Mouse (Mus musculus) c-Kit-negative CD71-positive TER-119-positive erythroid progenitor cells, embryonic 14.5 days (primary cell): Measurements from ENCODE around the gene Spem2.

ENCODE experiments used
- DNase-seq: peaks from one replicate; pipeline ENCODE4 v3.0.0-alpha.2; 2013; ENCODE audit warnings: low read depth, low spot score

The Spem2 gene

DNA sequence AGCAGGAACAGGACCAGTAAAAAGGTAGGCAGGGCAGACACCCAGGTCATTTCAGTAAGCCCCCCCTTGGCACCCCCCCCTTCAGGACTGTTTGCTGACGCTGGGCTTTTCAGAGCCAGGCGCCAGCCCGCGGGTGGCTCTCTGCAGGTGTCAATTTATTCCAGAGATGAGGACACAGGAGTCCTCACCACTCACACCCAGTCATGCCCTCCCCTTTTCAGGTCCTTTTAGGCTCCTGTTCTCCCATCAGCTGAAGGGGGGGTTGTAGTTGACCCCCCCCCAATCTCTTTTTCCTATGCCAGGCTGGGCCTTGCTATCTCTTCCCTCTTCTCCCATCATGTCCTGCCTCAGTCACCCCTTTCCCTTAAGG, 17.7 kb upstream of the Spem2 start:
- no peak for DNase-seq

DNA sequence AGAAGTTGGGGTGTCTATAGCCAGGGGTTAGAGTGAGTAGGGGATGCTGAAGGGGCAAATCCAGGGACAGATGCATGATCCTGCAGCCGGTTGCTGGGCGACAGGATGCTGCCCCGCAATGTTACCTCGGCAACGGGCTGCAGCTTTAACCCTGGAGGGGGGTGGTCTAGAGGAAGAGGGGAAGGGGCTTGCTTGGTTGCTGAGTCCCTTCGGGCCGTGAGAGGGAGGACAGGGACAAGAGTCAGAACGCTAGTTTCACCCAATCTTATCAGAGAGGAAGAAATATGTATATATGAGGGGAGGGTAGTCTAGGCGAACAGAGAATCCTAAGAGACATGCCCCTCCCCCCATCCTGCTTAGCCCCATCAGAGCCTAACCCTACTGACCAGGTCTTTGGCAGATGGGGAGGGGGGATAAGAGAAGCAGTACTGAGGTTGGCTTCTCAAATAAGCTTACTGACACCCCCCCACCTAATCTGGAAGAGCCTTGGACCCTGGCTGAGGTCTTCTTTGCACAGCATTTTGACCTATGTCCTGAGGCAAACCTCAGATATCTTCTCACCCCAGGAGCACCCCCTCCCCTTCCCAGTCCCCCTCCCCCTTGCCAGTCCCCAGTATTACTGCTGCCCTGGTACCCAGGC, 17.2 kb upstream of the Spem2 start:
- no peak for DNase-seq

DNA sequence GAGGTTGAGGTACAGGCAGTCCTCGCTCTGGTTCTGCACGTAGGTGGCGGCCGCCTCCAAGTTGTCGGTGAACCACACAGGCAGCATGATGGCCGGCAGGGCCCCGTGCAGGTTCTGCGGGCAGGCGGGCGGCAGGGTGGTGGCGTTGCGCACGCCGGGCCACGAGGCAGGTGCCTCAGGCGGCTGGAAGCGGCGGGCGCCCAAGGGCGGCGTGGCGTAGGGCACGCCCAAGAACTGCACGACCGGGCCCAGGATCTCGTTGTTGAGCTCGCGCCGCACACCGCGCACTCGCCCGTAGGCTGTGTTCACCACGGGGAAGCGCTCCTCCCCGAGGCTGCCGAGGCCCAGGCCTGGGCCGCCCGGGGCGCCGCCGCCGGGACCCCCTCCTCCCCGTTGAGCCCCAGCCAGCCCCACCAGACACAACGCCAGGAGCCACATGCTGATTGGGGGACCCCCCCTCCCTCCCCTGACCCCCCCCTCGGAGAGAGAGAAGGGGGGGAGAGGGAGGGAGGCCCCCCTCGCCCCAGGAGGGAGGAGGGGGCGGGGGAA, 15.8 kb upstream of the Spem2 start:
- peak; percentile 47 for DNase-seq

DNA sequence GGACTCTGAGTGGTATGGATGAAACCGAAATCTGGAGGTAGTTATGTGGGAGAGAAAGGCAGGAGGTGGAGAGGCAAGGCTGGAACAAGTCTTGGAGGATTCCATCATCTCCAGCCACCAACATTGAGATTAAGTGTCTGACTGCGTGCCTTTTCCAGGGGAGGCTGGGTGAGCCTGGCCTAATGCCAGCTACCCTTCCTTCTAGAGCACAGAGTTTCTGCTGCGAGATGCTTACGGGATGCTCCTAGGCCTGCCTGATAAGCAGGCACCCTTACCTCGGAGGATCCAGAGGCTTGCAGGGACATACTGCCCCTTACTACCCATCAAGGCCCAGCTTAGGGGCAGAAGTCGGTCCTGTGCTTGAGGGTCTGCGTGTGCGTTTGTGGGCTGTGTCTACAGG, 15.3 kb upstream of the Spem2 start:
- no peak for DNase-seq

DNA sequence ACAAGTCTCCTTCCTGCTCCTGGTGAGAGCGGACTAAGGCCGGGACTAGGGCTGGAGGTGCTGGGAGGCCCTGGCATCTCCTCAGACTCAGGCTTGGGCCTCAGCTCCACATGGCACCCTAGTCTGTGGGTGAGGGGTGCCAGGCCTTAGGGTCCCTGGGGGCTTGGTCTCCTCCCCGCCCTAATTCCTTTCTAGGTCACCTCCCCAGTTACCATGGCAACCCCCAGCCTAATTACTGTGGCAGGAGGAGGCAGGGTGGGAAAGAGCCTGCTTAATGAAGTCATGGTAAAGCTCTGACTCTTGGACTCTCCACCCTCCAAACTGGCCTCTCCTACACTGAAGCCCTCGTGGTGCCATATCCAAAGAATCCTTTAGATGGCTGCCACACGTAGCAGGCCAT, 10.6 kb upstream of the Spem2 start:
- no peak for DNase-seq

DNA sequence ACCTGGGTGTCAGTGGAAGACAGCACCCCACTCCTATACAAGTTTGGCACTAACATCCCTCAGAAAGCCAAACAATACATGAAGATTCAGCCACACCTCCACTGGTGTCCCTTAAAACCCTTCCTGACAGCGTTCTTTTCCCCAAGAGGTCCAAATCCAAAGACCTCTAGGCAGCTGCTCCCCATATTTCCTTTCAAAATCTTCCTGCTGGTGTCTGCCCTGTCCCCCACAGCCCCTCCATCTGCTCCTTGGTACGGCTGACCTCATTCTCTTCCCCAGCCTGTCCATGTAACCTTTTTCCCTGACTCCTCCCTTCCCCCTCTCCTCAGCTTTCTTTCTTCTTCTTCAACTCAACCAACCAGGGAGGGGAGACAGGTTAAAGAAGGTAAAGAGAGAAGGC, 5.2 kb upstream of the Spem2 start:
- no peak for DNase-seq

DNA sequence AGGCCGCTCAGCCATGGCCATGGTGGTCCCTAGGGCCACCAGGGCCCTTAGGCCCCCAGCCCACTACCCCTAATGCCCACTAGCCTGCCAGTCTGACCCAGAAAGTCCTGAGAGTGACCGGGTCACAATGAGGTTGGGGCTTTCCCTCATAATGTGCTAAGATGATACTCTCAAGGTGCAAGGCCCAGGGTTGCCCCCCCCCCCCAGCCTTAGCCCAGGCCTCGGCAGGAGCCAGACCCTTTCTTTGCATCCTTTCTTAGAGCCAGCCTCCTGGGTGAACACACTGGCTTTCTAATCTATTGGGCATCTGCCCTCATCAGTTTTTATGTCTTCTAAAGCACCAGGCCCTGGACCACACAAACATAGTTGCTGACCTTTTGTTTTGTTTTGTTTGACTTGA, 3.8 kb upstream of the Spem2 start, which contains the start of gene Spem1:
Spem1 (minus strand) TSS at position 101 of the 400 bp plus-strand sequence.
- DNase-seq, result no peak

DNA sequence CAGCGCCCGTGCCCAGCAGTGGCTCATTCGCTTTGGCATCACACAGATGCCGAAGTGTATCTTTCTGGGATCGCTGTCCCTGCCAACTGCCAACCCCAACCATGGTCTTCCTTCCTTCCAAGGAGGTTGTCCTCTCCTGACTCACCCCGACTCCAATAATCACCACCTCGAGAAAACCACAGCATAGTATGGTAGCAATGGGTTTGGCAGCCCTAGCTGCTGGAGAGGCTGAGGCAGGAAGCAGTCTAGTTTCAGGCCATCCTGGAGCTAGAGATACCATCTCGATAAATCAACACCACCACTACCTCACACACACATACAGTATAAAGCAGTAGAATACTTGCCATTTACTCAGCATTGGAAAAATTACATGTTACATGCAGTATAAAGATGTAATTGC, 606 bp upstream of the Spem2 start:
- DNase-seq, result no peak

DNA sequence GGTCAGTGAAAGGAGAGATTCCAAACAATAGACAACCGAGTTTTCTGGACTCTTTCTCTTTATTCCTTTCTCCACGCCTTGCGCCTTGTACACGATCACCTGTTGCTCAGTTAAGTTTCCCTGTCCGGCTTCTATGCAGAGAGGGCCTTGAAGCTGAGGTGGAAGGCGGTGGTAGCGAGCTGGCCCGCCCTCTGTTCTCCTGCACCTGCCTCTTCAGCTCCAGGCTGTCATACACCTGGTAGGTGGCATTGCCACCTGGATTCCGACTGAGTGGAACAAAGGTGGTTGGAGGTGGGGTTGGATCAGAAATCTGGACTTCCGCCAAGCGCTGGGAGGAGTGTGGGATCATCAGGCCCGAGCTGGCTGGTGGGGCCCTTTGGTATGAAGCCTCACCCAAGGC, 1.7 kb downstream of the Spem2 start:
- DNase-seq, result no peak

DNA sequence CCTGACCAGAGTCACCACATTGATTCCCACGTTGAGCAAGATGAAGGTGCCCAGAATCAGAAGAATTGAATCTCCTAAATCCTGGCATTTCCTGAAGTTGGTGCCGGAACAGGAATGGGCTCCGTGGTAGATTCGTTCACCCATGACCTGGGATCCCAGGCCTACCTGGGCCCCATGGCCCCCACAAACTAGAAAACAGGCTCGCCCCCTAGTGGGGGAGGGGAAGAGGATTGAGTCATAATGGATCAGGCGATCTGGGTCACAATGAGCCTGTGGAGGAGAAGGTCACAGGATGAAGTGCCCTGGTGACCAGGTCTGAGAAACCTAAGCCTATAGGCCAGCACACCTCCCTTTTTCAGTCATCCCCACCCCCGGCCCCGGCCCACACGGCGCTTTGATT, 3.1 kb downstream of the Spem2 start, which contains the start of gene Gm39566:
Gm39566 (minus strand) TSS at position 144 of the 400 bp plus-strand sequence.
- no peak for DNase-seq

DNA sequence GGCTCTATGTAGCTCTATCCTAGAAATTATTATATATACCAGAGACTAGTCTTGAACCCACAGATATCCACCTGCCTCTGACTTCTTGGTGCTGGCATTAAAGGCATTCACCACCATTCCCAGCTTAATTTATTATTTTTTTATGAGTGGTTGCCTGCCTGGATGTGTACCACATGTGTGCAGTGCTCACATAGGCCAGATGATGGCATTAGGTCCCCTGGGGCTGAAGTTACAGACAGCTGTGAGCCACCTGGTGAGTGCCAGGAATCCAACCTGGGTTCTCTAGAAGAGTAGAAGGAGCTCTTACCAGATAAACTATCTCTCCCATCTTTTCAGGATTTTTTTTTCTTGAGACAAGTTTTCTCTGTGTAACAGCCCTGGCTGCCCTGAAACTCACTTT, 8.0 kb downstream of the Spem2 start:
- DNase-seq, result no peak

DNA sequence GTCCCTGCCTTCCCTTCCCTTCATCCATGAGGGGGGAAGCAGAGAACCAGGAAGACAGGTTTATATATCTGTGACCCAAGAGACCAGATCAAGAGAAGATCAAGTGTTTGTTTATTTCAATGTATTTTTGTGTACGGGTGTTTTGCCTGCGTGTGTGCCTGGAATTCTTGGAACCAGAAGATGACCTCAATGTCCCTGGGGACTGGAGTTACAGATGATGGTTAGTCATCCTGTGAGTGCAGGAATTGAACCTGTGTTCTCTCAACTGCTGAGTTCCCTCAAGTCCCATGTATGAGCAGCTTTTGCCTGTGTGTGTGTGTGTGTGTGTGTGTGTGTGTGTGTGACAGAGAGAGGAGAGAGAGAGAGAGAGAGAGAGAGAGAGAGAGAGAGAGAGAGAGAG, 10.6 kb downstream of the Spem2 start:
- DNase-seq, result no peak

DNA sequence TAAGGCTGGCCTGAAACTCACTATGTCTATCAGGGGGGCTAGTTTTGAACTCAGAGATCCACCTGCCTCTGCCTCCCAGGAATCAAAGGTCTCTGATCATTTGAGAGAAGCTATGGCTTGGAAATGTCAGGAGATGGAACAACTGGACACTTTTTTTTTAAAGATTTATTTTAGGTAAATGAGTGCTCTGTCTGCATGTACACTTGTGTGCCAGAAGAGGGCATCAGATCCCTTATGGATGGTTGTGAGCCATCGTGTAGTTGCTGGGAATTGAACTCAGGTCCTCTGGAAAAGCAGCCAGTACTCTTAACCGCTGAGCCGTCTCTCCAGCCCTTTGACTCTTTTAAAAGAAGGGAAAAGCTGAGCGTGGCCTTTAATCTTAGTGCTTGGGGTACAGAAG, 11.9 kb downstream of the Spem2 start:
- DNase-seq, result no peak

DNA sequence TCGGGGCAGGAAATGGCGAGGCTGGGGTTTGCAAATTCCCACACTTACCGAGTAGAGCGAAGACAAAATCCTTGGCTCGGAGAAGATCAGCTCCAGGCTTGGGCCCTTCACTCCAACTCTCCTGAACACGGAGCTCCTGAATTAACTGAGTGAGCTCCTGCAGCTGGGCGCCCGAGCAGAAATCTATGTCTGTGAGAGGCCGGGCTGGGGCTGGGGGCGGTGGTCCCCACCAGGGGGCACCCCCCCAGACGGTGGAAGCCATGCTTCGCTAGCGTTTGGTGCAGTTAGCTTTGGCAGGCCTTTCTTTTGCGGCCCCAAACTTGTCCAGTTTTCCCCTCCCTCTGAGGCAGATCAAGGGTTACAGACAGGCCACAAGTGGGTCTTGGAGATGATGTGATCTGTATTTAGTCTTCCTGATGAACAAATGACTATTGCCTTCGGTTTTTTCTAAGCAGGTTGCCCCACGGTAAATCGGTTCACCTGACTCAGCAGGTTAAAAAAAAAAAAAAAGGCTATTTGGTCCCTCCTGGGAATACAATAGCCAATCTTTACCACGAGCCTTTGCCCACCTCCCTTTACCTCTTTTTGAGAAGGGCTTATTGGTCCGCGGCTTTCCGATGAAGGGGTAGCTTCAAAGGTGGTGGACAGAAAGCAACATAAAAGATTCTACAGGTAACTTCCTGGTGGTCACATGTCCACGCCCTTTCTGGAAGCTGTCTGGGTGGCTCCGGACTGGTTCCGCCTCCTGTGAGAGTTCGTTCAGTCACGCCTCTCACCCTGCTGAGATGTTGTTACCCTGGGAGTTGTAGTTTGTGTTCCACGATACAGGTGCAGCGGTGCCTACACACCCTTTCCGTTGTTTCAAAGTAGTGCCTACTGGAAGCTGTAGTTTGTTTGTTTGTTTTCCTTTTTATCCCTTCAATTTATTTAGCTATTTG, 13.0 kb downstream of the Spem2 start, which contains the start of gene Tmem102:
Tmem102 (minus strand) TSS at position 653 of the 938 bp plus-strand sequence.
- DNase-seq, result no peak

DNA sequence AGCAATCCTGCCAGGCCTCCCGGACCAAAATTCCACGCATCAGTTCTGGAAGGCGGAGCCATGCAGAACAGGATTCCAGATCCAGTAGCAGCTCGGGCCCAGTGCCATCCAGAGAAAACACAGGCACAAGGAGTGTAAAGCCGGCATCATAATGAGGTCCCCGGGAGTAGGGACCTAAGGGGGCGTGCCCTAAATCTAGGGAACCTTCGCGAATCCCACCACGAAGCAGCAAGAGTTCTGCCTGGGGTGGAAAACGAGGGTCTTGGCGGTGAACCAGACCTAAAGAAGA, 13.7 kb downstream of the Spem2 start:
- no peak for DNase-seq

DNA sequence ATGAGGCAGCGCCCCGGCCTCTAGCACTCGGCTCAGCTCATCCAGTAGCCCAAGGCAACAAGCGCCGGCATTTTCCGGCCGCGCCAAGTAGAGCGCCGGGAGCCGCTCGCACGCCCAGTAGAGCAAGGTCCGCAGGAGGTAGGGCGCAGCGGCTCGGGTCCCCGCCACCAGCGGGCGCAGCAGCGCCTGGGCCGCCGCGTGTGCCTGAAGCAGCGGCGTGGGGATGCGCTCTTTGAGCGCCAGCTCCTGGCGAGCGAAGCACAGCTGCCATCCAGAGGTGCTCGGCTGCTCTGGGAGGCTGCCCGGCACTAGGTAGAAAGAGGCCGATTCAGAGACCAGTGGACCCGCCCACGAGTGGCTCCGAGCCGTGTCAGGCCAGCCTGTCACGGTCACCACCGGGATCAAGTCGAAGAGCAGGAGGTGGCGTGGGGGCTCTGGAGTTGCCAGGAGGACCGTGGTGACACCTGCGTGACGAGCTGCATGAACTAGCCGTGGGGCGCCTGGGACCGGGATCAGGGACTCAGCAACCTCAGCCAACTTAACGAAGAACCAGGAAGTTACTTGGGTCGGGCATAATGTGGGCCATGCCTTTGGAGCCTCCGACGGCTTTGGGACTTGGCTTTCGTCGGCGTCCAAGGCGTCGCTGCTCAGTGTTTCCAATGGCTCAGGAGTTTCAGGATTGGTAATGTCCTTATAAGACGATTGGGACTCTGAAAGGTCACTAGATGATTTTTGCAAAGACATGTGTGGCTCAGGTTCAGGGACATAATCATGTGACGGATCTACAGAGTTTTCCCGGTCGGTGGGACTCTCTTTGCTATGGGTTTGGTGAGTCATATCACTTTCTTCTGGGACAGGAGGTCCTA, 14.2 kb downstream of the Spem2 start:
- no peak for DNase-seq

DNA sequence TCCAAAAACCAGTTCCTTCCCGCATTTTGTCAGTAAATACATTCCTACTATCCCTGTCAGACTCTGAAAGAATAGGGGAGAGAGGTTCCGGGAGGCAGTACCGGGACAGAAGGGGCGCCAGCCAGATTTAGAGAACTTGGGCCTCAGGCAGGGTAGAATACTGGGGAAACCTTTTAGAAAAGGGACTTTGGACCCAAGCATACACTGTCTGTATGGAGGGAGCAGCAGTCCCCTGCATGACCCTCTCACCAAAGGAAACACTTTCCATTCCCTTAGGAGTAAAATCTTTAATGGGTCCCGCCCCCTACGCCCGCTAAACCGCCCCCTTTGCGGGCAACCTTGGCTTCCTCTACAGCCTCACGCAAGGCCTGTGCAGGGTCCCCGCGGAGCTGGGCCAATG, 14.9 kb downstream of the Spem2 start:
- DNase-seq, result no peak

DNA sequence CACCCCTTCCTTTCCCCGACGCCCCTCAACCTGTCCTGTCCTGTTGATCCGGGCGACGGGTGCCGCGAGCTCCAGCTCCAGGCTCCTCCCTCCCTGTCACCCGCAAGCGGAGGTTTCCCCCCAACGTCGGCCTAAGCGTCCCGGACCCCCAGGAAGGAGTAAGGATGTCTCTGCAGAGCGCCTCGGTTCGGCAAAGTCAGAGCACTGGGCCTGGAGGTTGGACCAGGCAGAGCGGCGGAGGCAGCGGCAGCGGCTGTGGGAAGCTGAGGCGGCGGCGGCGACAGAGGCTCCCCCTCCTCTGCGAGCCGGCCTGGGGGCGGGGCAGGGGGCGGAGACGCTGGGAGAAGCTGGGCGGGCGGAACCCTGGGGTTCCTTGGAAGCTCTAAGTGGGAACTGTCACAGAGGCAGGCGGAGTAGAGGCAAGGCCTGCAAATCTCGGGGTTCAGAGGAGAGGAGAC, 15.6 kb downstream of the Spem2 start:
- no peak for DNase-seq

DNA sequence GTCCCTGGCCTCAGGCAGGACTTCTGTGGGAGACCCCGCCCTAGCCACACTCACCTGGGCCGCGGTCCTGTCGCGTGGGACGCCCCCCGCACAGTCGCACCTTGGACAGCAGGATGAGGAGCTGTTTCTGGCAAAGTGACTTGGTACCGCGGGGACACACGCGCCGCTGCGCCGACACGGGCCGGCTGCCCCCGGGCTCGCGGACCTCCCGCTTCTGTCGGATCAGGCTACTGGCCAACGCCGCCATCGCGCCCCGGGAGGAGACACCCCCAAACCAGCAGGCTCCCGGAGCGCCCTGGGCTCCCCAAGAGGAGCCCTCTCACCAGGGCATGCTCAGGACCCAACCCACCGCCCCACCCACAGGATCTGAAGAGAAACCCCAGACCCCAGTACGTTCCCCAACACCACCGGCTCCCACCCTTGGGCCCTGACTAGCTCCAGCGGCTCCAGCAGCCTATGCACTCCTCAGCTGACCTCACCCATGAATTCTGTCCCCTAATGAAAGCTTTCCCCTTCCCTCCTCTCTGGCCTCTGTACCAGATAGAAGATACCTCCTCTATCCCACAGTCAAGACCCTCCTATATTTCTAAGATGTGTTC, 16.8 kb downstream of the Spem2 start, which contains the start of gene Fgf11:
Fgf11 (minus strand) TSS at position 479 of the 599 bp plus-strand sequence.
- no peak for DNase-seq

DNA sequence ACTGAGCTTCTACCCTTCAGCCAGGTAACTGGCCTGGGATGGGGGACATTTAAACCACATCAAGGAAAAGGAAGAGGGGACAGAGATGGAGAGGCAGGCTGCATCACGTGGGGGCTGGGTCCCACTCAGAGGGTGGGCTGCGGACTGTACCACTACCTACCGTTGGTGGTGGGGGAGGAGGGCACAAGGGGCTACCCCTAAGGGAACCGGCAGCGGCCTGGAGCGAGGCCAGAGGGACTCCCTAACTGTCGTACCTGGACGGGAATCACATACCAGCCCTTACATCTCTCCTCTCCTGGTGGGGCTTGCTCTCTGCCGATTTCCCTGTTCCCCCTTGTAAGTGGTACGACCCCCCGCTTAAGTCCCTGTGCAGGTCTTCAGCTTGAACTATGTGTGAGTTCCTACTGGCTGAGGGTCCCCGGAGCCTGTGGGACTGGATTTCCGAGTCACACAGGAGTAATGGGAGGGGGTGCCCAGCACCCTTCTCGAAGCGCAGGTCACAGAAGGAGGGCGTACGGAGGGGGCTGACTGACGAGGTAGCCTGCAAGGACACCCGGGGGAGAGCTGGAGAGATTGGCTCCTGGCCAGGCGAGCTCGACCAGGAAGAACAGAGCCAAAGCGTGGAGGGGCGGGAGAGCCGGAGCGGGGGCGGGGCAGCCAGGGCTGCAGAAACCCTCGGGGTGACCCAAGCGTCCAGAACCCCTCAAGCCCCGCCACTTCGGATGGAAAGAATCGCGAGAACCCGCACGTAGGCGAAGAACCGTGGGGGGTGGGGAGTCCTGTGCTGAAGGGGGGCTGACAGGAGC, 17.7 kb downstream of the Spem2 start:
- no peak for DNase-seq

DNA sequence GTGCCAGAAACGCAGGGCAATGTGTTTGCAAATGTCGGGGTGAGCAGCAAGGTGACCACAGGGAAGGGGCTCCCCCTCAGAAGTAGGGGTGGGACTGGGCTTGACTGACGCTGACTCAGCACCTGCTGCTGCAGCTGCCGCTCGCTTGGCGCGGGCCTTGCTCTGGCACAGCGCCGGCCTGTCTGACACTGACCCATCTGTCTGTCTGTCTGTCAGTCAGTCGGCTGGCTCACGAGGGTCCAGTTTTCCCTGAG, 18.2 kb downstream of the Spem2 start:
- no peak for DNase-seq
